Mouse (Mus musculus): ENCODE measurements around the gene Rsl1d1. TPM values are rescaled to one million over a fixed set of nuclear protein-coding genes. Genes with fewer than 3 reads are reported as not detected.
"Not testable (repeated sequence)": the region's sequence is repeated elsewhere in the genome, so short reads cannot be mapped to it uniquely, and the experiment has no call there.

Gene Rsl1d1
- total RNA-seq, 2 experiments from 2014 or later, result 73.7 to 82.3 TPM

- no peak for DNase-seq (ENCODE audit: low spot score in 2 of 2)
These were observed 38.4 kb downstream of the Rsl1d1 start for GRCm38 (mm10) chr16:11164695-11165255.

GRCm38 (mm10) chr16:11157721-11158120 is 45.4 kb downstream of the Rsl1d1 start:
- DNase-seq (ENCODE audit: low spot score in 2 of 2), result not testable (repeated sequence)

DNA sequence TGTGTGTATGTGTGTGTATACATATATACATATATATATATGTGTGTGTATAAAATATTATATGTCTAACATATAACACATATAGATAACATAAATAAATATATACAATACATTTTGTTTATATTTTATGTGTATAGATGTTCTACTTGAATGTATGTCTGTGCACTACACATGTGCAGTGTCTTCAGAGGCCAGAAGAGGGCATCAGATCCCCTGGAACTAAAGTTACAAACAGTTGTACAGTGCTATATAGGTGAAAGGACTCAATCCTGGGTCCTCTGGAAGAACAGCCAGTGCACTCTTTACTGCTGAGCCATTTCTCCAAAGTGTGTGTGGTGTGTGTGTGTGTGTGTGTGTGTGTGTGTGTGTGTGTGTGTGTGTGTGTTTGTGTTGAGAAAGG is 48.6 kb downstream of the Rsl1d1 start:
- no peak for DNase-seq (ENCODE audit: low spot score in 2 of 2)

DNA sequence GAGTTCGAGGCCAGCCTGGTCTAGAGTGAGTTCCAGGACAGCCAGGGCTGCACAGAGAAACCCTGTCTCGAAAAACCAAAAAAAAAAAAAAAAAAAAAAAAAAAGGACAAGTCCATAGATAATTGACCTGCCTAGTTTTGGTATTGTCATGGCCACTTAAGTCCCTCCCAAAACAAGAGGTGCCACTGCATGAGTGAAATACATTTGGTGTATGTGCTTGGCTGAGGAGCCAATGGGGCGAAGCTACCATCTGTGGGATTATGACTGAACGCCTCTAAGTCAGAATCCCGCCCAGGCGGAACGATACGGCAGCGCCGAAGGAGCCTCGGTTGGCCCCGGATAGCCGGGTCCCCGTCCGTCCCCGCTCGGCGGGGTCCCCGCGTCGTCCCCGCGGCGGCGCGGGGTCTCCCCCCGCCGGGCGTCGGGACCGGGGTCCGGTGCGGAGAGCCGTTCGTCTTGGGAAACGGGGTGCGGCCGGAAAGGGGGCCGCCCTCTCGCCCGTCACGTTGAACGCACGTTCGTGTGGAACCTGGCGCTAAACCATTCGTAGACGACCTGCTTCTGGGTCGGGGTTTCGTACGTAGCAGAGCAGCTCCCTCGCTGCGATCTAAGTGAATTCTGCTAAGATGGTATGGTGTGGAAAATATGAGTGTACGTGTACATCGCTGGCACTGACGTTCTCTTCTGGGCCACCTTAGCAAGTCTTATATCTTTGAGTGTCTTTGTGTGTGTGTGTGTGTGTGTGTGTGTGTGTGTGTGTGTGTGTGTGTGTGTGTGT is 59.2 kb downstream of the Rsl1d1 start:
- DNase-seq (ENCODE audit: low spot score in 2 of 2), result peak; percentile 100

Small RNA genes lying within 50 kb of the gene (microRNA-seq; reads per million reads assigned to microRNA genes)
- 29.8 to 34.3 reads per million in 2 experiments for gene Gm23935 (ENCODE audit: borderline number of aligned reads in 2 of 2)

Other genes starting within 250 kb of the Rsl1d1 start
- 10 to 100 TPM in 1 of 2 experiments, 1 to 10 TPM in 1; 9.3 to 14.0 TPM for gene Snn, start 142.4 kb downstream of the Rsl1d1 start, total RNA-seq (2021)
- gene Litaf, start 137.2 kb downstream of the Rsl1d1 start, total RNA-seq (2021), result 10 to 100 TPM; 48.5 to 56.4 TPM
- gene Txndc11, start 68.7 kb downstream of the Rsl1d1 start, total RNA-seq (2021), result 10 to 100 TPM; 39.4 to 56.6 TPM
- gene Zc3h7a, start 26.9 kb downstream of the Rsl1d1 start, total RNA-seq (2021), result 10 to 100 TPM; 62.7 to 79.7 TPM
- 100 to 1,000 TPM; 110 to 145 TPM for gene Gspt1, start 51.0 kb upstream of the Rsl1d1 start, total RNA-seq (2021)
- not detected for gene Tnfrsf17, start 110.5 kb upstream of the Rsl1d1 start, total RNA-seq (2021)
- 10 to 100 TPM; 13.6 to 15.4 TPM for gene Snx29, start 119.6 kb upstream of the Rsl1d1 start, total RNA-seq (2021)